Mouse (Mus musculus): ENCODE measurements at regions not wholly inside any gene's neighbourhood (a gene's known extent, or its start where the extent isn't known, plus 50 kb on each side); places are given as distances from the start of the nearest gene placed in this dataset.

- no peak overlapping the region for H3K4me3 ChIP-seq (replicated peaks)
Observed at GRCm38 (mm10) chr10:21465362-21465761, 88.3 kb downstream of the Aldh8a1 start.

GRCm38 (mm10) chr10:21465806-21466377 is 88.8 kb downstream of the Aldh8a1 start:
- Histone ChIP-seq H3K9ac (replicated peaks) (no peak overlapping the region), H3K27ac (no peak overlapping the region), H3K4me2 (replicated peaks) (0 out of 2 replicates have a peak overlapping the region, but pooled peaks have one; percentile 31), H3K9me3 (no peaks in the 10 kb centered on the region), H3K4me1 (replicated peaks) (peaks cover 4% of the 10 kb centered on the region; the same call in 1 of the 2 replicates), H3K4me3 (replicated peaks) (no peak overlapping the region), H3K27me3 (peaks cover 26% of the 10 kb centered on the region), H3K36me3 (no peaks in the 10 kb centered on the region)
- ATAC-seq, result peak; percentile 60
- 63% methylated on average over 7 of the region's 7 CpGs for WGBS

More at GRCm38 (mm10) chr10:21465362-21465761, 88.3 kb downstream of the Aldh8a1 start:
- H3K27ac ChIP-seq, result no peak overlapping the region
- H3K27me3 ChIP-seq, result peaks cover 20% of the 10 kb centered on the region
- no peaks in the 10 kb centered on the region for H3K9me3 ChIP-seq
- H3K9ac ChIP-seq (replicated peaks), result peak overlapping the region; percentile 32; the same call in 1 of the 2 replicates
- peak; percentile 78 for ATAC-seq
- H3K36me3 ChIP-seq, result no peaks in the 10 kb centered on the region
- peak overlapping the region; percentile 31 for H3K4me2 ChIP-seq (replicated peaks)
- H3K4me1 ChIP-seq (replicated peaks), result peaks cover 9% of the 10 kb centered on the region
- 2% methylated on average over 15 of the region's 15 CpGs for WGBS

GRCm38 (mm10) chr10:21467425-21468085 is 90.5 kb downstream of the Aldh8a1 start:
- Histone ChIP-seq H3K9me3 (no peaks in the 10 kb centered on the region), H3K4me2 (replicated peaks) (no peak overlapping the region), H3K27ac (no peak overlapping the region), H3K4me1 (replicated peaks) (peaks cover 4% of the 10 kb centered on the region; the same call in 1 of the 2 replicates), H3K36me3 (no peaks in the 10 kb centered on the region), H3K4me3 (replicated peaks) (no peak overlapping the region), H3K9ac (replicated peaks) (no peak overlapping the region), H3K27me3 (peaks cover 26% of the 10 kb centered on the region)
- ATAC-seq, result peak; percentile 64; the same call in 1 of the 2 replicates
- 4% methylated on average over 4 of the region's 4 CpGs for WGBS

GRCm38 (mm10) chr10:21468421-21468820 is 91.3 kb downstream of the Aldh8a1 start:
- Histone ChIP-seq H3K4me1 (replicated peaks) (peaks cover 4% of the 10 kb centered on the region; the same call in 1 of the 2 replicates), H3K9ac (replicated peaks) (no peak overlapping the region), H3K36me3 (no peaks in the 10 kb centered on the region), H3K27me3 (peaks cover 26% of the 10 kb centered on the region), H3K27ac (no peak overlapping the region), H3K4me3 (replicated peaks) (no peak overlapping the region), H3K9me3 (no peaks in the 10 kb centered on the region), H3K4me2 (replicated peaks) (no peak overlapping the region)
- WGBS, result 69% methylated on average over 10 of the region's 10 CpGs
- ATAC-seq, result no peak

- H3K9ac ChIP-seq (replicated peaks), result no peak overlapping the region
- H3K36me3 ChIP-seq, result no peaks in the 10 kb centered on the region
- H3K9me3 ChIP-seq, result no peaks in the 10 kb centered on the region
- no peak overlapping the region for H3K27ac ChIP-seq
- peaks cover 4% of the 10 kb centered on the region; the same call in 1 of the 2 replicates for H3K4me1 ChIP-seq (replicated peaks)
- no peak for ATAC-seq
- no peak overlapping the region for H3K4me3 ChIP-seq (replicated peaks)
- H3K27me3 ChIP-seq, result peaks cover 17% of the 10 kb centered on the region
- 21% methylated on average over 1 of the region's 1 CpGs for WGBS
- no peak overlapping the region for H3K4me2 ChIP-seq (replicated peaks)
Observed at GRCm38 (mm10) chr10:21469961-21470360, 92.9 kb downstream of the Aldh8a1 start.

GRCm38 (mm10) chr10:21470589-21470988 is 93.5 kb downstream of the Aldh8a1 start:
- H3K27me3 ChIP-seq, result peaks cover 14% of the 10 kb centered on the region
- H3K27ac ChIP-seq, result no peak overlapping the region
- H3K9ac ChIP-seq (replicated peaks), result no peak overlapping the region
- no peaks in the 10 kb centered on the region for H3K36me3 ChIP-seq
- peaks cover 4% of the 10 kb centered on the region; the same call in 1 of the 2 replicates for H3K4me1 ChIP-seq (replicated peaks)
- no peak overlapping the region for H3K4me3 ChIP-seq (replicated peaks)
- ATAC-seq, result no peak
- 68% methylated on average over 20 of the region's 20 CpGs for WGBS
- no peaks in the 10 kb centered on the region for H3K9me3 ChIP-seq
- H3K4me2 ChIP-seq (replicated peaks), result no peak overlapping the region

GRCm38 (mm10) chr10:21474242-21474641 is 97.2 kb downstream of the Aldh8a1 start:
- ATAC-seq, result no peak
- Histone ChIP-seq H3K9ac (replicated peaks) (no peak overlapping the region), H3K36me3 (no peaks in the 10 kb centered on the region), H3K4me2 (replicated peaks) (no peak overlapping the region), H3K27ac (no peak overlapping the region), H3K4me3 (replicated peaks) (no peak overlapping the region), H3K9me3 (no peaks in the 10 kb centered on the region), H3K4me1 (replicated peaks) (no peaks in the 10 kb centered on the region), H3K27me3 (peaks cover 14% of the 10 kb centered on the region)
- 66% methylated on average over 7 of the region's 7 CpGs for WGBS

GRCm38 (mm10) chr10:21478004-21478403 is 100.9 kb downstream of the Aldh8a1 start:
- Histone ChIP-seq H3K36me3 (no peaks in the 10 kb centered on the region), H3K27ac (no peak overlapping the region), H3K27me3 (no peaks in the 10 kb centered on the region), H3K4me3 (replicated peaks) (no peak overlapping the region), H3K4me1 (replicated peaks) (no peaks in the 10 kb centered on the region), H3K4me2 (replicated peaks) (no peak overlapping the region), H3K9ac (replicated peaks) (no peak overlapping the region), H3K9me3 (peaks cover 7% of the 10 kb centered on the region)
- ATAC-seq, result no peak
- WGBS, result 80% methylated on average over 3 of the region's 3 CpGs

GRCm38 (mm10) chr10:21479403-21479802 is 102.3 kb downstream of the Aldh8a1 start:
- no peak for ATAC-seq
- Histone ChIP-seq H3K9ac (replicated peaks) (no peak overlapping the region), H3K27me3 (no peaks in the 10 kb centered on the region), H3K9me3 (peaks cover 7% of the 10 kb centered on the region), H3K4me3 (replicated peaks) (no peak overlapping the region), H3K36me3 (no peaks in the 10 kb centered on the region), H3K27ac (no peak overlapping the region), H3K4me1 (replicated peaks) (no peaks in the 10 kb centered on the region), H3K4me2 (replicated peaks) (no peak overlapping the region)
- WGBS, result 89% methylated on average over 3 of the region's 3 CpGs

GRCm38 (mm10) chr10:21481255-21481654 is 104.2 kb downstream of the Aldh8a1 start:
- H3K9ac ChIP-seq (replicated peaks), result no peak overlapping the region
- WGBS, result 92% methylated on average over 3 of the region's 3 CpGs
- H3K4me3 ChIP-seq (replicated peaks), result no peak overlapping the region
- ATAC-seq, result no peak
- H3K36me3 ChIP-seq, result no peaks in the 10 kb centered on the region
- H3K9me3 ChIP-seq, result peaks cover 7% of the 10 kb centered on the region
- no peaks in the 10 kb centered on the region for H3K4me1 ChIP-seq (replicated peaks)
- H3K4me2 ChIP-seq (replicated peaks), result no peak overlapping the region
- H3K27me3 ChIP-seq, result no peaks in the 10 kb centered on the region
- no peak overlapping the region for H3K27ac ChIP-seq

- H3K36me3 ChIP-seq, result no peaks in the 10 kb centered on the region
- H3K27me3 ChIP-seq, result no peaks in the 10 kb centered on the region
- H3K4me3 ChIP-seq (replicated peaks), result no peak overlapping the region
- no peaks in the 10 kb centered on the region for H3K4me1 ChIP-seq (replicated peaks)
- no peak overlapping the region for H3K27ac ChIP-seq
- H3K9ac ChIP-seq (replicated peaks), result no peak overlapping the region
- no peak overlapping the region for H3K4me2 ChIP-seq (replicated peaks)
- ATAC-seq, result no peak
- 62% methylated on average over 4 of the region's 4 CpGs for WGBS
- H3K9me3 ChIP-seq, result peaks cover 7% of the 10 kb centered on the region
Observed at GRCm38 (mm10) chr10:21482055-21482454, 105.0 kb downstream of the Aldh8a1 start.

GRCm38 (mm10) chr10:21482659-21483058 is 105.6 kb downstream of the Aldh8a1 start:
- H3K9ac ChIP-seq (replicated peaks), result no peak overlapping the region
- ATAC-seq, result no peak
- H3K4me3 ChIP-seq (replicated peaks), result no peak overlapping the region
- H3K4me1 ChIP-seq (replicated peaks), result no peaks in the 10 kb centered on the region
- WGBS, result 61% methylated on average over 9 of the region's 9 CpGs
- H3K27ac ChIP-seq, result no peak overlapping the region
- H3K4me2 ChIP-seq (replicated peaks), result no peak overlapping the region
- no peaks in the 10 kb centered on the region for H3K36me3 ChIP-seq
- no peaks in the 10 kb centered on the region for H3K27me3 ChIP-seq
- H3K9me3 ChIP-seq, result peaks cover 7% of the 10 kb centered on the region

Measured in midbrain, embryonic 13.5 days (tissue).